Mouse (Mus musculus) lung, postnatal 25 days (tissue): ENCODE data around the gene Bod1l.

Experiments
- DNase-seq: peaks from one replicate; pipeline ENCODE4 v3.0.0; 2022; ENCODE audit warnings: low spot score

Gene Bod1l

DNA sequence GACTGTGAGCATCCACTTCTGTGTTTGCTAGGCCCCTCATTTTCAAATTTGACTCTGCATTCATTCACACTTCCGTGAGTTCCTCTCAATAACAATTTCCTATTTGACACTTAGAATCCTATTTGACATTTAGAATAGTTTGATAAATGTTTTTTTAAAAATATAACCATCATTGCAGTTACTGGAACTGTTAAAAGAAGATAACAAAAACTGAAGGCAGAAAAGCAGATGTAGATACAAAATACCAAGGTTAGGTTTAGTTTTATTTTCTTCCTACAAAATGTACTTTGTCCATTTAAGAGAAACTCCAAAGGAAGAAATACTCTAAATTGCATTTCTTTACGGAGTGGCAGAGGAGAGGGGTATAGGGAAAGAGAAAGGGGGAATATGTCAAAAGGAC, 42.5 kb downstream of the Bod1l start:
- DNase-seq, result no peak

DNA sequence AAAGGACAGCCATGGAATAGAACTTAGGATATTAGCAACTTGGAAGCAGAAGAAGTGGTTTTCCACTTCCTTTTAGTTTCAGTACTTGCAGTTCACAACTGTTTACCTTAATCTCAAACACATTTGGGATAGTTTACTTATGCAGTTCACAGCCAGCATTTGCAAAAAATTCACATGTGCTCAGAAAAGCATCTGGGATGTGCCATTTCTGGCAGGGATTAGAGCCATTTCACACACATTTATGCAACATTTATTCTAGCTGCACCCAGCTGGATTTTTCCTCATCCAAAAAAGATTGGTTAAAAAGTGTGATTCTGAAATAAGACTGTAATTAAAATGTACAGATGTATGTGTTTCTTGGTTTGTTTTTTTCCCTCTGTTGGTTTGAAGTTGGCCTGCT, 49.7 kb downstream of the Bod1l start:
- DNase-seq, result no peak

DNA sequence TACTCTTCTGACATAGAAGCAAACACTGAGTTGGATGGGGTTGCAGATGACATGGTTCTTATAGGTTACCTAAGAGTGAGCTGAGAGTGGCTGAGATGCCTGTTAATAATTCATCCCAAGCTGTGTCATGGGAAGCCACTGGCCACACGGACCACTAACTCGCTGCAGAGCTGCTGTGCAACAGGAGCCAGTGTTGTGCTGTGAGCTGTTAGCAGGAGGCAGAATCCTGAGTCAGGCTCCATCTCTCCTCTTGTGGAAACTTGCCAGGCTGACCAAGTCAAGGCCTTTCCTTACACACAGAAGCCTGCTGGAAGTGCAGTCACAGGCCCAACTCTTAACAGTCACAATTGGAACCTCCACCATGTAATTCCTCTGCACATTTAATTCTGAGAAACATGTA, 53.6 kb downstream of the Bod1l start:
- no peak for DNase-seq

DNA sequence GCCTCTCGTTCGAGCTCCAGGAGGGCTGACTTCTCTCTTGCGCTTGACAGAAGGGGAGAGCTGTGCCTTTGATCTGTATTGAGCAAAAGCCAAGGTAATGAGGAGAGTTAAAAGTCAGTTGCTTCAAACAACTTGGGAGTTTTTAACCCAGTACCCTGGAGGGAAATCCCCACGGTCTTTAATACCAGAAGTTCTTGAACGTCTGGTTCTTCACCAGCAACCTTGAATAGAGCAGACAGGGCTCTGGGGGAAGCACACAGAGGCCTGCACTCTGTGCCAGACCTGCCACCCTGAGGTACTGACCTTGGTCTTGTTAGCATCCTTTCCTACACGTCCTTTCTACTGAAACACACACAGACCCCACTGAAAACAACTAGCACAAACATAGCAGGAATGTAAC, 55.2 kb downstream of the Bod1l start:
- no peak for DNase-seq

DNA sequence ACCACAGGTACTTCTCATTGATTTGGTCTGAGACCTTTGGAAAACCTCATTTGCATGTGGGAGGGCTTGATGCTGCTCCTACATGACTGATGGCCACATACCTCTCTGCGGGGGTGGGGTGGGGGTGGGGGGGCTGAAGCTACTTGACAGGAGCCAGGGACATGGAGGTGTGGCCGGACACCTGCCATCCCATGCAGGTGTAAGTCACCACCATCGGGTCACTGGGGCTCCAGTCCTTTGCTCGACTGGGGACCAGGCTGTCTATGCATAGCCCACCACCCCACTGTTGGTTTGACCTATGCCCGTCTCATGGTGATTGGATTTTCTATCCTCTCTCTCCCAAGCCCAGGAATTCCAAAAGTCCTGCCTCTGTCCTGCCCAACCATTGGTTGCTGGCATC, 62.2 kb downstream of the Bod1l start:
- DNase-seq, result no peak

DNA sequence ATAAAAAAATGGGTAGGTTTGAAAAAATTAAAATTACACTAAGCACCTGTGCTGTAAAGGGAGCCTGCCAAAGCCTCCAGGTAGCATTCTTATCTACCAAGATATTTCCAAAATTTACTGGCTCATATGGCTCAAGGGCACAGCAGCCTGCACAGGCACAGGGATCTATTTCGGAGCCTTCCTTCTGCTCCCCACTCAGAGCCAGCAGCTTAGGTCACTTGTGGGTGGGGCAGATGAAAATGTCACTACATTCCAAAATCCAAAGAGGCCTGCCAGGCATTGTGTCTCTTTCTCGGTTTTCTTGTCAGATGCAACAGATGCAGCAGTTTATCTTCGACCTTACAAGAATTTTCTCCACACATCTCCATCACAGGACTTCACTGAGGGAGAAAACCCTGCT, 64.1 kb downstream of the Bod1l start:
- DNase-seq, result no peak

DNA sequence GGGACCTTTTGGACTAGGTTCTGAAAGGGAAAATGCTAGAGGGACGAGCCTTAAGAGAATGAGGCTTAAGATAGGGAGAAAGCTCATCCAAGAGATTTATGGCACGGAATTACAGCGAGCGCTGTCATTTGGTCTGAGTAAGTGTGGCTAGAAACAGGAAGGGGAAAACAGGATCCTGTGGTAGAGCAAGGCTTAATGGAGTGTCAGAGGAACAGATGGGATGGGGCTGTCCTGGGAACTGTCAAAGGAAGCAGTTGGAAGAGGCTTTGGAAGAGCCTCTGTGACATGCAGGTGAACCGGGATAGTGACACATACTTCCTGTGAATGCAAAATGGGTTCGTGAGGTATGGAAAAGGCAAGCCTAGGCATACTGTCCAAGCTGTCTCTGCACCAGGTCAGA, 68.4 kb downstream of the Bod1l start:
- no peak for DNase-seq

DNA sequence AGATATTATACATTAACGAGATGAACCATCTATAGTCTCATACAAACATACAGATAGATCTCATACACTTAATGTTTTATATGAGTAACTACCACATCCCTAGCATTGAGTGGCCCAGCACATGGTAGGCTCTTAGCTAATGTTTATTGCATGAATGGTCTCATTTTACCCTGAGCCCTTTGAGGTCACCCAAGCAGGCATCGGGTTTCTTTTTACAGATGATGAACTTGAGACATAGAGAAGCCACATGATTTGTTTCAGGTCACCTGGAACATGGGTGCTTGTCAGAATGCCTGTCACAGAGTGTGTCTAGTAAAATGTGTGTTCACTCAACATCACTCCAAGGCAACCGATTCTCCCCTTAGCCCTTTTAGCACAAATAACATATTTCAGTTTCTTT, 68.8 kb downstream of the Bod1l start:
- no peak for DNase-seq

DNA sequence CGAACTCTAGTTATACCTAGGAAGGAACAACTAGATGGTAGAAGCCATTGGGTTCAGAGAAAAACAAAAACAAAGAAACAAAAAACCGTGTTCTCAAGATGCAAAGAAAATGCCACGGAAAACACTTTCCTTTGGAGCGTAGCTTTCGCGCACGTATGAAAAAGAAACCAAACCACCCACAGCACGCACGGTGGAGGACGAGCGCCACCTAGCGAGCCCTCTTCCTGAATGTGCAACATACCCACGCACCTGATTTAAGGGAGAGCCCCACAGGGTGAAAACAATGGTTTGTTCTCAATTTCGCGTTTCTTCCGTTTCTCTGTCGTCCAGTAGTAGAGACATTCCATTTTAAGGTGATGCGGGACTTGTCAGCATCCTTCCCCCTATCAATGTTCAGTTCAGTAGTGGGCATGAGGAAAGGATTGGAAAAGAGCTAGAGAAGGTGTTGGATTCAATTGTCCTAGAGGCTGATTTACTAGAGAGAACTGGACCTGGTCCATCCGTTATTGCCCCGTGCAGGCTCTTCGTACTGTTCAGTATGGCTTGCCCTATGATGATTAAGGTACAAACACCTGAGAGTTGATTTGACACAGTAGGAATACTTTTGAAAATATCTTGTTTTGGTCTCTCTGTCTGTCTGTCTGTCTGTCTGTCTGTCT, 75.6 kb downstream of the Bod1l start:
- peak; percentile 81 for DNase-seq

DNA sequence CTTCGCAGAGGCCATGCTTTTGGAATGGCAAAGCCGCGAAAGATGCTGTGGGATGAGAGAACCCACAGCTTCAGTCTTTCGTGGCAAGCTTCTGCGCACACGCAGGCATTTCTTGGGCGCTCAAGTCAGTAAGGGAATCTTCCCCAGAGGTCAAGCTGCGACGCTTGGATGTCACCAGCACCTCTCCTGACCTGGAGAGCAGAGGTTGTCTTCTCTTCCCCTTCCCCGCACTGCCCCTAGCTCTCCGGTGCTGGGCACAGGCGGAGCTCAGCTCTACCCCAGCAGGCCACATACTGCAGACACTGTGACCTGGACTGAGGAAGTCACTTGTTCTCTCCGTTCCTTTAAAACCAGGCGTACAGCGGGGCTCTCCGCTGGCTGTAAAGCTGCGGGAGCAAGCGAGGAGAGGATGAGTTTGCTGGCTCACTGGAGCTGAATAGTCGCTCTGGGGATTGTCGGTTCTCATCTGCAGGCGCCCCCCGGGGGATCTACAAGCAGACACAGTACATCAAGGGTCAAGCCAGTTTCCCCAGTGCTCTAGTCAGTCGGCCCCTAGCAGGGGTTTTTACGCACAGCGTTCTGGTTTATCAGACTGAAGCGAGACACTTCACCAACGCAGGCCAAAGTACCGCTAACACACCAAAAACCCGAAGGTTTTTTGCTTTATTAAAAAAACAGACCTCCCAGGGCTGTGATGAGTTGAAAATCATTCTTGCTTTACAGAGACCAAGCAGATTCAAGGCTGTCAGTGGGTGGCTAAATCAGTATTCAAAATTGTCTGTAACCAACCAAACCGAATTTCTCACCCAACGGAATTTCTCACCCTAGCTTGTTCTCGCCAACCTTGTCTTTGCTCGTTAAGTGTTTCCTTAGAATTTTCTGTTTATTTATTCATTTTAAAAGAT, 76.6 kb downstream of the Bod1l start:
- no peak for DNase-seq

DNA sequence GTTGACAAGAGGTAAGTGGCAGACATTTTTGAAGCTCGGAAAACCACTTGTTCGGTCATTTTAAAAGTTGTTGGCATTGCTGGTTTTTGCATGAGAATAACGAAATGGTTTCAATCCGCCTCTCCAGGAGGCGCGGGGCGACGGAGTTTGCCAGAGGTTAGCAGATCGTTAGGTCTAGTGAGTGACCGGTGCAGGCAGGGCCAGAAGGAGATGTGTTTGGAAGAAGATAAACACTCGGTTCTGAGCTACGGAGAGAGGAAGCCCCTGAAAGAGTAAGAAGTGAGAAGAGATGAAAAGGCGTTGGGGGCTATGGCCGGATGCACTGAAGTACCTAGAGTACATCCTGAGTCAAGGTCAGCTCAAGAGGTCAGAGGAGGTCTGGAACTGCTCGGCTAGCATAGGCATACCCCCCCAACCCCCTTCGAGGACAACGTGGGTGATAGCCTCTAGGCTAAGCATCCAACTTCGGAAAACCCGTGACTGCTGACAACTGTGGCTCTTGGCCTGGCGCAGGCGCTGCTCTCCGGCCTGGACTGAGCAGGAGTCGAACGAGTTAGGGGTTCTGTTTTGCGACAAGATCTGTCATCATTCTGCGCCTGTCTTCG, 77.6 kb downstream of the Bod1l start:
- DNase-seq, result no peak

DNA sequence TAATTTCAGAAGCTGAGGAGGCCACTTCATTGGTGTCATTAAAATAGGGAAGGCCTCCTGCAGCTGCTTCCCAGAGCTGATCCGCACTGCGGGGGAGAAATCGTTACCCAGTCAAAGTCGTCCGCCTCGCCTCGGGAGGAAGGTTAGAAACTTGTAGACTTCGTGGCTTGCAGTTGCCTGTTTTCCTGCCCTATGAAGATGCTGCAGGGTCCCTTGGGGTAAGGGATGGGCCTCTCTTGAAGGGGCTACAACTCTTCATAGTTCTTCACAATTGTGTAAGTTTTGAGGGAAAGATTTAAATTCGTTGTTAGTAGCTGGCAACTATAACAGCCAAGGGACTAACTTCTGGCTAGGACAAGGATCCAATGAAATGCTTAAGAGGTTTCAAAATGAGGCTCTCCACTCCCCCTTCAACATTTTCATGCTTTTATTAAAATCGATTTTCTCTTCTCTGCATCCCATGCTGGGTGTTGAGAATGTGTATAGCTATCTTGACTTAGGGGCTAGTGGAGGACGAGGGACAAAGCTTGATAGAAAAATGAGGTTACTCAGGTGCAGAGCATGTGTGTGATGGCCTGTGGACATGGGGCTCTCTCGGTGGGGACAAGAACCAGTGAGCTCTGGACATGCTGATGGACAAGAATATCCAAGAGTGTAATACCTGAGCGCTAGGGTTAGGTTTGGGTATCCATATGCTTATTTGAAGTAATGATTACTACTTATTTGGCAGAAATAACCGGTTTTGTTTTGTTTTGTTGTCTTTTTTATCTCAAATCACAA, 78.3 kb downstream of the Bod1l start:
- no peak for DNase-seq

DNA sequence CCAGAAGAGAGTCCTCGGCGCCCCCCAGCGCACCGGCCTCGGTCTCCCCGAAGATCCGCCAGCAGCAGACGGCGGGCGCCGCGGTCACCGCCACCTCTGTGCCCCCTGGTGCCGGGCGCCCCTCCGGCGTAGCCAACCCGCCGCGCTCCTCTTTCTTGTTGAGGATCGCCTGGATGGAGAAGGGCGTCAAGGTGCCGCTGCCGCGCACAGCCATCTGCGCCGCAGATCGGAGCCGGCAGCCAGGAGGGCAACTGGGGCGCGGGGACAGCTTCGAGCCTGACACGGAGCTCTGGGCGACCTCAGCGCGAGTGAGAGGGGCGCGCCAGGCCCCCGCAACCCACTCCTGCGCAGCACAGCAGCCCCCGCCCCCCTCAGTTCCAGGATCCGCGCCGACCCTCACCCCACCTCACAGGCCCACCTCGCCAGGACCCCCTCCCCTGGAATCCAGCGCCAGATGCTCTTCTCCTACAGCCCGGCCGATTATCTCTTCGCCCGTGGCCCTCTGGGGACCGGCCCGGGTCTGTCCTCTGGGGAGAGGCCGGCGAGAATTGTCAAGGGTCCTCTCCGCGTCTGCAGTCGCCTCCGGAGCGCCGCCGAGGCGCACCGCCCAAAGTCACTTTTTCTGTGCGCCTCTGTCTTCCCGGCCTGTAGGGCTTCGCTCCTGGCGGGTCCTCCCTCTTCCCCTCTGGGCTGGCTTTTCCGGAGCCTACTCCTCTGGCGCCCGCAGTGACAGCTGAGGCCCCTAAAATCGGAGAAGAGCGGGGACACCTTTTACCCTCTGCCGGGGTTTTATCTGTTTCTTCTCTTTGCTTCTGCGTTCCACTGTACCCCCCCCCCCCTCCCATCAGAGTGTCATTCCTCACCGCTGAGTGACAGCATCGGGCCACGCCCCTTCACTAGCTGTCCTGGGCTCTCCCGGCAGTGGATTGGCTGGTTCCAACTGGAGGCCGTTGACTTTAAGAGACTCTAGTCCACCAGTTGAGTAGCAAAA, 80.1 kb downstream of the Bod1l start, which contains the start of gene Nkx3-2:
TSS of gene Nkx3-2 (minus strand) at position 771 of the 991 bp plus-strand sequence.
- DNase-seq, result no peak

DNA sequence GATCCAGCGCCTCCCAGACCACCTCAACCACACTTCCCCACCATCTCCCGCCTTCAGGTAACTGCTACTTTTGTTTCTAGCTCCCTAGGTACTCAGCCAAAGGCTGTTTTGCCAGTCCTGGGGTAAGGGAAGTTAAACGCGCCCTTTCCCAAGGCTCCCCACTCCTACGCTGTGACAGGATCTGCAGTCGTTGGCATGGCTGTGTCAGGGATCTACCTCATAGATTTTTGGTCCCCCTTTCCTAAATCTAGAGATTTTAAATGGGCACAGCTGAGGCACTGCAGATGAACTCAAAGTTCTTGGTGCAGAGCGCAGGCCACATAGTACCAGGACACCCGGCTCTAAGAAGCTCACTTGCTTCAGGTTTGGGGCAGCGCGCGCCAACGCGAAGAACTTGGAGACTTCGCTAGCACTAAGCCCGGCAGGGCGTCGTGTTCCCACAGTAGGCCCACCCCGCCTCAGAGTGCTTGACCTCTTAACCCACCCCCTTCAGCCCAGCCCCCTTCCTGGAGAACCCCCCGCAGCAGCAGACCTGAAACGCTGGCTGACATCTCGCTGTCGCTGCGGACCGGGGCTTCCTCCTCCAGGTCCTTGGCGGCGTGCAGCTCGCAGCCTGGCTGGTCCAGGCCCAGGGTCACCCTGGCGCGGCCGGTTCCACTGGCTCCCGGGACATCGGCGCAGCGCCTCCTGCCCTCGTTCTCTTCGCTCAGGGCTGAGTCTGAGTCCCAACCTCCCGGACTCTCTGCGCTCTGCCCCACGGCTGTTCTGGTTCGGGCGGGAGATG, 81.0 kb downstream of the Bod1l start:
- no peak for DNase-seq

DNA sequence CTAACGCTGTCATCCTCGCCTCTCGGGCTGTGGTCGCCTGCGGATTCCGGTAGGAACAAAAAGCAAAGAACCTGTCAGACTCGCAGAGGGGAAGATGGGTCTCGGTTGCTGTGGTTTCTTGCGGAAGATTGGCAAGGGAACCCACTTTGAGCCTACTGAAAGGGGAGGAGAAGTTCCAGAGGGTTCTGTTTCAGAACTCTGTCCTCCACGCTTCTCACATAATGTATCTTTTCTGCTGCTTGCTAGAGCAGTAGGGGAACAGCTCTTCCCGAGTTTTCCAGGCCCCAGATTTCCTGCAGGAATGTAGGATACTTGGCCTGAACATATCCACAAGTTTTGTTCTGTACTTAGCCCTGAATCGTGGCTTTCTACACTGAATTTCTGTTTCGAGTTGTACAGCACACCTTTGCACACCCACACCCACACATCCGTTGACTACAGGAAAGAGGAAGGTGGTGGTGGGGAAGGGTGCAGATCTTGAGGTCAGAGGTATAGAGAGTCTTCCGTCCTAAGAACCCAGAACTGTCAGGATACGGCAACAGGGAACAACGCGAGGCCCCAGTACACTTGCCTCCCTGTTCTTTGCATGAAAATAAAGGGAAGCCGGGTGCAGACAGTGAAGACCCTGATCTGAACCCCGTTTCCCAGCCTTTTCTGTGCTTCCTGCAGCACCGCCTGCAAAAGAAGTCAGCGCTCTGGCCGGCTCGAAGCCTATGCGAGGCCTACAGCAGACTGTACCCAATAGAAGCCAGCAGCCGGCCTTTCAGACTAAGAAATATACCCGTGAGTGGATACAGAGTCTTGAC, 81.8 kb downstream of the Bod1l start:
- DNase-seq, result no peak

DNA sequence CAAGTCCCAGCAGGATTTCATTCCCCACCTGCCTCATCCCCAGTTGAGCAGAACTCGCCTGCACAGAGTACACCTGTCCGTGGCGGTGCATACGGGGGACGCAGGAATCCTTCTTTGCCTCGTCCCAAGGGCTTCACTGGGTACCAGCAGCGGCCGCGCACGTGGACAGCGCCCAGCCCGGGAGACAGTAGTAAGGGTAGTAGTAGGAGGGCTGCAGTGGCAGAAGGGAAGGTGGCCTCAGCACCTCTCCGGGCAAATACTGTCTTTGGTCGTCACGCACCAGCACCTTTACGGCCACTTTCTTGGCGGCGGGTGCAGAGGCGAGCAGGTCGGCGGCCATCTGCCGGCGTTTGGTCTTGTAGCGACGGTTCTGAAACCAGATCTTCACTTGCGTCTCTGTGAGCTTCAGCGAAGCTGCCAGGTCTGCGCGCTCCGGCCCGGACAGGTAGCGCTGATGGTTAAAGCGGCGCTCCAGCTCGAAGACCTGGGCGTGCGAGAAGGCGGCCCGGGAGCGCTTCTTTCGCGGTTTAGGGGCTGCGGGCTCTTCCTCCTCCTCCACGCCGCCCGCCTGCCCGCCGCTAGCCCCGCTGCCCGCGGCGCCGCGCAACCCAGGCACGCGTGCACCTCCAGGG, 82.5 kb downstream of the Bod1l start:
- no peak for DNase-seq

DNA sequence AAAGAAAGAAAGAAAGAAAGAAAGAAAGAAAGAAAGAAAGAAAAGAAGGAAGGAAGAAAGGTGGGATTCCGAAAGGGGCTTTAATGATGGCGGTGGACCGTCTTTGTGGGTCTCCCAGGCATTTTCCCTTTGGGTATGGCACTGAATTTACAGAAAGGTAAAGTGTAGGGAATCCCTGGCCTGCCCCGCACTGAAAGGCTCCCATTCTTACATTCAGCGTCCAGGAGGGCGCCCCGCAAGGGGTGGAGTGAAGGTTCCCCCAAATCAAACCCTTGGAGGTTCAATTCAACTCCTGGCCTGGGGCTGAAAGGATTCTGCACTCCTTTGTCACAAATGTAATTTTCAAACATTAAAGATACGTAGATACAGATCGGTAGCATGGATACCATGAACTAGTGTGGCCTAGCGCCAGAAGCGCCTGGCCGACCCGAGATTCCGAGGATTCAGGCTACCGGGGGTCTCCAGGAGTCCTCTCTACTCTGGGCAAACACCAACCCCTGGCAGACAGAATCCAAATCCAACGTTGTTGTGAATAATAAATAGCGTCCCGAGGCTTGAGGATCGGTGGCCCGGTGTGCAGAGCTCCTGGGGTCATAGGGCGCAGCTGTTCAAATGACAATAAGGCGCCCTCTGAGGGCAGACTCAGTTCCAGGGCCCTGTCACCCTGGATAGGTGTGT, 83.1 kb downstream of the Bod1l start:
- DNase-seq, result no peak

DNA sequence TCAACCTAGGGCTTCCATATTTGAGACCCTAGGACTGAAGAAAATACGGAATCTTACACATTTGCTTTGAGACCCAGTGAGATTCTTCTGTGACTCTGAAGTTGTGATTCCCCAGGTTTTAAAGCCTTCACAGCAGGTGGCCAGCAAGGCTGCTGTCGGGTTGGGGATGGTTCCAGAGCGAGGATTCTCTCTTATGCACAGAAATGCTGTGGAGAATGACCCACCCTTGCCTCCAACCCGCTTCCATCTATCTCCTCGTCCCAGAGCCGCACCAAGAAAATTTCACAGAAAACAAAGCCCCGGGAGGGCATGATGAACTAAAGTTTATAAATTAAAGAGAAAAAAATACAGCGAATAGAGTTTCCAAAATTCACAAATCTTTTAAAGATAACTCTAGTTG, 84.0 kb downstream of the Bod1l start:
- no peak for DNase-seq
